Mouse (Mus musculus): ENCODE measurements around the gene Abcd2.

Gene Abcd2

DNA sequence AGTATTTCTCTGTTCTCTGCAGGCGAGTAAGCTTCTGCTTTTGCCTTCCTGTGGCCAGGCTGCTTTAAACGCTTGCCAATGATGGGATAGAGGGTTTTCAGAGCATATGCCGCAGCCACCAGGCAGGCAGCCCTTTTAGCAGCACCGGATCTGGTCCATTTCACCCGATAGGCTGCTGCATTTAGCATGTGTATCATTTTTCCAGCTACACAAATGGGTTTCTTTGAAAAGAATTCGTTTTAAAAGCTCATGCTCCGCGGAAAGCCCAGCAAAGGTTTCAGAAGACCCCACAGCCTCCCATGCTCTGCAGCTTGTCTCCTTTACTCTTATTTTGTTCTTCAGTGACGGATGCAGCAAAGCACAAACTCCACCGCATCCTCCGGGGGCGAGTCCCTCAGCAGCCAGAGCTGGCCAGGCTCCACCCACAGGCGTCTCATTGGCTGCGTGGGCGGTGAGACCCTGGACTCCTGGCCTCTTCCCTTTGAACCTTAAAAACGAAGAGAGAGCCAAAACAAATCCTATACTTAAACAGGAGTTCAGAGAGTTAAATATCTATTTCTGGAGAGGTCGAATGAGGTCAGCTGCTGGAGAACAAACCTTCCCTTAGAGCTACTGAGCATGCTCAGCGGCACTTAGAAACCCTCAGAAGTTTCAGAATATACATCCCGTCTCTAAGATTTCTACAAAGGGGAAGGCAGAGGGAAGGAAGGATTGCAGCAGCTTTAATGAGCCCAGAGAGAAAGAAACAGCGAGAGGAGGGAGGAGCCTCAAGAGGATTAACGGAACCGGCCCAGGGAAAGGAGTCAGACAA is at the start of gene Abcd2:
Abcd2 (minus strand) TSS at position 388 of the 811 bp plus-strand sequence.
- peak; percentile 63 to 66 for DNase-seq (ENCODE audit: low spot score in 2 of 2)

DNA sequence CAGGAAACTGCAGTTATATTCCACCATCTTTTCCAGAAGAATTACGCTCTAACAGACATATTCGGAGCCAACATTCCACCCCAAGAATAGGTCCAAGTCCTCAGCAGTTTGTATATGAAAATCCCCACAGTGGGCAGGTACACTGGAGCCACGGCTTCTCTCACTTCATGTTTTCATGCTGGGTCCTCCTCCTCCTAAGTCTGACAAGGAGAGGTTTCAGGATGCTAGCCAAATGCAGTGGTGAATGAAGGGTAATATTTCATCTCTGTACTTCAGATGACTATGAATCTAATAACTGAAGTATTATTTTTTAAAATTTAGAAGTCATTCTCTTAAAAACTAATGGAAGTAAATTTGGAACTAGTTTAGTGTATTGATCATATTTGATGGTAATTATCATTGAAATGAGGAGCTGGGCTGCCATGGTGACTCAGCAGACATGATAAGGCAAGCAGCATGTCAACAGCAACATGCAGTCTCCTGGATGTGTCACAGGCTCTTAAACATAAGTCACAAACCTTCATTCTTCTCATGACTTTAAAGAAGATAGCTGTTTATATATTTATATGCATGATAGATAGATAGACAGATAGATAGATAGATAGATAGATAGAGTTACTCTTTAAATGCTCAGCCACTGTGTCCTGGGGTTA is 49.2 kb upstream of the Abcd2 start:
- no peak for DNase-seq (ENCODE audit: low spot score in 2 of 2)

DNA sequence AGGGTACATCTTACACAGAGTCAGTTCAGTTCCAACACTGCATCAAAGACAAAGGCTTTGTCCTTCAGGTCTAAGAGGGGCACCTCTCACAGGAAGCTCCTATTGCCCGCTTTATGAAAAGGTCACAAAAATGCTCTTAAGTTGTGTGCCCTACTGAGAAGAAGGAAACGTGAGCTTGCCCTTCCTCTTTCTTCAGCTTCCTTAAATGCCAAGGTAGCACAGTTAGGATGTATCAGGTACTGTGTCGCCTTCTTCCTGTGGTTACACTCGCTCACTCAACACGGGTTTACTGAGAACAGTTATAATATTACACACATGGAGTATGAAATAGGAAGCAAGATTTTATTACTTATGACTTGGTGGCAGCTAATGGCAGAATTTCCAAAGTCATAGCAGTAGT is 45.7 kb upstream of the Abcd2 start:
- DNase-seq (ENCODE audit: low spot score in 2 of 2), result no peak

DNA sequence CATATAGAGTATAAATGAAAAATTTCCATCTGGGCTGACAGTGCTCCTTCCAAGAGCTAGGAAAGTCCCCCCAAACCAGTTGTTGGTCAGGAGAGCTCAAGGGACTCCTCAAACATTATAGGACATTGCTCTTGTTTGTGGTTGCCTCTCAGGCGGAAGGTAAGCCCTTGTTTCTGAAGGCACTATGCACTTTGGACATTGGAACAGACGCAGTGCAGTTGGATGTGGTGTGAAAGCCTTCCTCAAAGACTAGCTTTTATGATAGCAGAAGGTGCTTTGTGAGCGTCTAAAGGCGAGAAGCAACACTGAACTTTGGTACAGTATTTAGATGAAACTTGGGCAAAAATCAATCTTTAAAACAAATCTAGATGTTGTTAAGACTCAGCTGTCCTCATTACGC is 14.9 kb upstream of the Abcd2 start:
- DNase-seq (ENCODE audit: low spot score in 2 of 2), result no peak

DNA sequence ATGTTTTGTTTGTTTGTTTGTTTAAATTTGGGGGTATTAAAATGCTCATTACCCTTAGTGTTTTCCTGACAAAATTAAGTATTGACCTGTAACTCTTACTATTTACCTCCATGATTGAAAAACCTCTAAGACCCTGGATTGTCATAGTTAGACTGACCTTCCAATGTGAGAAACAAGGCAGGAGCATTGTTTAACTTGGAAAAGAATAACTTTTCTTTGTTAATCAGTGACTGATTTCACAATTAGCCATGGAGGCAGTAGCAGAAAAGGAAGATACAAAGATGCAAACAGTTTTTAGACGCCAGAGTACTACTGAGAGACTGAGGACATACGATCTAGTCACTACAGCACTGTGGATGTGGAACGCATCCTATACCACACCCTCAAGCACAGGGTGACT is 11.9 kb upstream of the Abcd2 start:
- DNase-seq (ENCODE audit: low spot score in 2 of 2), result no peak

DNA sequence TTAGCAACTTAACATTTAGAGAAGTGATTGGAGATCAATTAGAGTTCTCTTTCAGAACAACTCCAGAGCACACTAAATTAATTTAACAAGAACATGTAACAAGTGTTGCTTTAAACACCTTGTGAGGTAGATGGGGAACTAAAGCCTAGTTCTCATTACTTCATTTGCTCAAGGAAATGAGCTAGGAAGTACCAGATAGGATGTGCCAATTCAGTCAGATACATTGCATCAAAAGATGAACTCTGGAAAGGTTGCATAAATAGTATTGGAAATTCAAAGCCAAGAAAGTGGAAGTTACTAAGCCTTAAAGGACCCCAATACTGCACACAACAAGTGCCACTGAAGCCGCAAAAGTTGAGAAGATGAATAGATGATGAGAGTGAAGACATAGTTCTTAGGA is 10.9 kb upstream of the Abcd2 start:
- no peak for DNase-seq (ENCODE audit: low spot score in 2 of 2)

DNA sequence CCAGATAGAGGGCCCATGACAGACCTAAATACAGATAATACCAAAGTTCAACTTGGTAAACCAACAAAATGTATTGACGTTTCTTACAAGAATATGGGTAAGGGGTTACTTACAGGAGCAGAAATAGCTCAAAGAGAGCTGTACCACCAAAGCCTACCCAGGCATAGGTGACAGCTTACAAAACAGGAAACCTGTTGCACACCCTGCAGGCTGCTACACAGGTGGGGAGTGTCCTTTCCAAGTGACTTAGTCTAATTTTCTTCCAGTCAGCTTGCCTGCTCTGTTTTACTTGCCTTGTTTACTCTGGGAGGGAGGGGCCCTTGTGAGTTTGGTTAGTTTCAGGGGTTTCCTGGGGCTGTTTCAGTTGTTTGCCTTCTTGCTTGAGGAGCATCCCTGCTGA is 9.2 kb upstream of the Abcd2 start:
- DNase-seq (ENCODE audit: low spot score in 2 of 2), result no peak

DNA sequence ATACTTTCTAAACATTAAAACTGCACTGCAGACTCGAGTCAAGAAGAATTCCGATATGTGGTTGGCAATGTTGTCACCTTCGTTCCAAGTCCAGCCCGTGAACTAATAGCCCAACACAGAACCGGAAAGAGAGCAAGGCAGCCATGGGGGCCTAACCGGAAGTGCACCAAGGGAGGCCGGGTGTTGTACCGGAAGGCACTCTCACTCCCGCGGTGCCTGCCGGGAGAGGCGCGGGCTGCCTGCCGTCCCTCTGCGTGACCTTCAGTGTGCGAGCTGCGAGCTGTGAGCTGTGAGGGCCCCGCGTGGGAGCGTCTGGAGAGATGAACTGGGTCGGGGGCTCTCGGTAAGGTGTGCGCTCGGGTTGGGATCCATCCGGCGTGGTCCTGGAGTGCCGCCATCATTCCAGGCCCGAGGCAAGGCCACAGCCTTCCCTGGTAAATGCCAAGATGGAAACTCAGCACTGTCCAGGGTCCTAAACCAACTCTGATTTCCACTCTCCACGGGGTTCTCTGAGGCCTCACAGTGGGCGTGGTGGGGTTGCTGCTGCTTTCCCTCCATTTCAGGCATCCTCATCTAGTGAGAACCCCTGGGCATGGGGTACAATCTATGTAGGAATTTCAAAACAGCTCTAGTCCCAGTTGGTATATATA is 7.8 kb upstream of the Abcd2 start, which contains the start of gene CN725425:
CN725425 (plus strand) TSS at position 239 of the 650 bp plus-strand sequence.
- DNase-seq (ENCODE audit: low spot score in 2 of 2), result peak in 1 of 2 experiments; percentile 59

DNA sequence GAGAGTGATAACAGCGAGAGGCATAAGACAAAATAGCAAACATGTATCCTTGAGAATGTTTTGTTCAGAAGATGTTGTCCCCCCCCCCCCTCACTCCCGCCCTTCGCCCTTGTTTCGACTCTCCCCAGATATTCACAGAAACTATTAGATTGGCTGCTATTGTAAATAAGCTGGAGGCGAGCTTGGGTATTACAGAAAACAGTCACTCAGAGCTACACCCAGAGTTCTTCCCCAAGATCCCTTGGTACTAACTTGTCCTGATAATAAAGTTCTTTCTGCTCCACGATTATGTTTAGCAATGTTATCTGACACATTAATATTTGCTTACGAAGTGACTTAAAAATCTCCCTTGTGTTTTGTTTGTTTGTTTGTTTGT is 612 bp upstream of the Abcd2 start:
- no peak for DNase-seq (ENCODE audit: low spot score in 2 of 2)

DNA sequence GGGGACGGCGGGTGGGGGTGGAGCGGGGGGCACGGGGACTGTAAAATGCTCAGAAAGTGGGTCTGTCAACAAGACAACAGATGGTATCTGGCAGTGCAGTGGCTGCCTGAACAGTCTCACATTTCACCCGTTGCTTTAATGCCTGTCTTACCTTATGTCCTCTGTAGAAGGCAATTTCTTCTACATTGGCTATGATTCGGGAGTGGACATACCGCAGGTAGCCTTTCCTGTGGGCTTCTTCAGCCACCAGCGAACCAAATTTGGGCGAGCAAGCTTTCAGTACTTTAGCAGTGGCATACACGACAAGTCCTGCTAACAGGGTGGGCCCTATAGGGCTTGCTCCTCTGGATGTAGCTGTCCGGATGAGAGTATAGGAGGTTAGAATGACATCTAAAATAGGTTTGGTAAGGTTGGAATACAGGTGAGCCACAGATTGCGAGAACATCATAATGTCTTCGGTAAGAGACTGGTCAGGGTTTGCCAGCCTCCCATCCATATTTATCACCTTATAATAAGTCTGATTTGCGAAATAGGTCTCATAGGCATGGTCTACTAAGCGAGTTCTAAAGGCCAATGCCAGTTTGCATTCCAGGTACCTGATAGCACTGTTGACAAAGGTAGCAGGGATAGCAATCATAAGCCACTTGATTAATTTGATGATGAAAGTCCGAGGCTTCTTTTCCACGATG is 936 bp downstream of the Abcd2 start:
- no peak for DNase-seq (ENCODE audit: low spot score in 2 of 2)

DNA sequence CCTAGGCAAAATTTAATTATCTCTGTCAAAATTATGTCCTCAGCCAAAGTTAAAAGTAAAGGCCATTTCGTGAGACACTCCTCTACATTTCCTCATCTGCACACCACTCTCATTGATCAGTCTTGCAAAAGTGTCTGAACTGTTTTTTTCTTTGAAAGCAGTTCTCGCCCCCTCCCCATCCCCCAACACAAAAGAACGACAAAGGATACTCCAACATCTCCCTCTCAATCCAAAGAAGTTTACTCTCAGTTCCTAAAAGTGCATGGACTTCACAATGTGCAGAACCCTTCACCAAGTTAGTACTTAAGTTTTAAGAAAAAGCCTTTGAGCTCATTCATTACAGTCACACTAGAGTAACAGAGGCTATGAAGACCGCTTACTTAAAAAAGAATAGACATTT is 1.6 kb downstream of the Abcd2 start:
- DNase-seq (ENCODE audit: low spot score in 2 of 2), result no peak

DNA sequence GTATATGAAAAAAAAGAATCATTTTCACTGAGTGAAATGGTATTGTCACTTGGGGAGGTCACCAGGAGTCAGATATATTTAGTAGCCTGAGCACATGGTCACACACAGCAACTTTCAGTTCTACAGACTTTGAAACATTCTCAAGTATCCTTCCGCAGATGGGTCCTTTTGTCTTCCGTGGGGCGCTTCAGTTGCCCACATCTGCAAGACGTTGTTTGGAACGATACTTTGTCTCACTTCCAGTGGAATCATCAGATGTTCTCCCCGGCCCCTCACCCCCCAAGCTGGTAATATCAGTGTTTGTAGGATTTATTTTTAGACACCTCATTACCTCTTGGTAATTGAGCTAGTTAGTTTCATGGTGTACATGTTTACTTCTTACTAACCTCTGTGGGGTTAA is 5.2 kb downstream of the Abcd2 start:
- DNase-seq (ENCODE audit: low spot score in 2 of 2), result no peak

DNA sequence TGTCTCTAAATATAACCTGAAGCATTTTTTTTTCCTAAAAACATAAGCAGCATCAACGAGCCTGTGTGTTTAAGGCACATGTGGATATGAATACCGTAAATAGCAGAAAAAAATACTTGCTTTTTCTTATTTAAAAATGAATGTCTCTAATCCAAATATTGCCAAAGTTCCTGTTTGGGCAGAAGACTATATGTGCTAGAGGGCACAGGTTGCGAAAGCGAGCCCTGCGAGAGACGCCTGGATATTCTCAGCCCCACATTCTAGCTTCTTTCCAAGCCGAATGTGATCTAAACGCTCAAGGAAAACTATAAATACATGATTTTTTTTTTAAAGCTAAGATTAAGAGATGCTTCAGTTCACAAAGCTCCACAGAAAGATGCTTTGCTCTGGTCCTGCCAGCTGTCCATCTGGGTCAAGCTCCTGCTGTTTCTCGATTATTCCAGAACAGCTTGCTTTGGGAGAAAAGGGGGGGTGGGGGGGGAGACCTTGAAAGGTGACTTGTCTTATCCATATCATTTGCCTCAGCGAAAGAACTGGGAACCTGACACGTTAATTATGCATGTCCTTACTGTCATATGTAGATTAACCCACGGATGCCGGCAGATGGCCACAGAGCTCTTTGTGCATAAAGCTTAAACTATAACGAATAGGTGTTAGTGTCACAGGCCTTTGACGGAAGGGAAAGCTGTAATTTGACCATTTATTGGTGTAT is 11.5 kb downstream of the Abcd2 start:
- no peak for DNase-seq (ENCODE audit: low spot score in 2 of 2)

DNA sequence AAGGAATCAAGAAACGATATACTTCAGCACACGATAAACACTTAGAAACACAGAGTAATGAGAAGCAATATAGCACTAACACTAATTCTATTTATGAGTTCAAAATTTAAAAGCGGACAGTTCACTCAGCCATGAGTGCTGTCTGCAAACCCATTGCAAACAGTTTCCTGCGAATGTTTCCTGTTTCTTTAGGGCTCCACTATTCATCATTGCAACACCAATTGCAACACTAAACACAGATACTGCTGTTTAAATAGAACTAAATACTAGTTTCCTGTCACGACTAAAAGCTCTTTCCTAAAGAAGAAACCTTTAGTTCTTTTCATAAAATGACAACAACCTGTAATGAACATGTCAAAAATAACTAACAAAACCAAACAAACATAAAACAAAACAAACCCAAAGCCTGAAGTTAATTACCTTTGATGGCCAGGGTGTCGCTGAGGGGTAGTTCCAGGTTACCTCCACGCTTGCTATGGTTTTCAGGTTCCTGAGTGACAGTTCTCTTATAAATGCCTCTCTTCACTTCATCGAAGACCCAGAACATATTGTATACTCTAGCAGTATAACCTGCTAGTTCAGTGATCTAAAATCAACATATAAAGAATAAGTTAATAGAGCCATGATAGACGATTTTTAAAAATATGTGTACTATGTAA is 12.8 kb downstream of the Abcd2 start:
- DNase-seq (ENCODE audit: low spot score in 2 of 2), result no peak

DNA sequence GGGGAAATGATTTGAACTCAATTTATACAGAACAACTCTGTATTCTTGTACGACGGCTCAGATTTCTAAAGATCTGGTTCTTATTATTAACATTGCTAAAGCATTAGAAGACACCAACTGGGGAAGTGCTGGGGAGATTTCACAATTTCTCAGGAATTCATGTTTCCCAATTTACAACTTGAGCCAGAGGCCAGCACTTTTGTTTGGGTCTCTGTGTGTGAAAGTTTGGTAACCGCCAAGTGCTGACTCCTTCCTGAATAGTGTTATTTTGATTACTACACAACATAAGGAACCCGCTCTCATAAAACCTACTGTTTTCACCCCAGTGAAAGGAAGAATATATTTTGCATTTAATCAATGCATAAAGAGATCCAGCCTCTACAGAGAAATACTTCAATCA is 19.4 kb downstream of the Abcd2 start:
- DNase-seq (ENCODE audit: low spot score in 2 of 2), result no peak

DNA sequence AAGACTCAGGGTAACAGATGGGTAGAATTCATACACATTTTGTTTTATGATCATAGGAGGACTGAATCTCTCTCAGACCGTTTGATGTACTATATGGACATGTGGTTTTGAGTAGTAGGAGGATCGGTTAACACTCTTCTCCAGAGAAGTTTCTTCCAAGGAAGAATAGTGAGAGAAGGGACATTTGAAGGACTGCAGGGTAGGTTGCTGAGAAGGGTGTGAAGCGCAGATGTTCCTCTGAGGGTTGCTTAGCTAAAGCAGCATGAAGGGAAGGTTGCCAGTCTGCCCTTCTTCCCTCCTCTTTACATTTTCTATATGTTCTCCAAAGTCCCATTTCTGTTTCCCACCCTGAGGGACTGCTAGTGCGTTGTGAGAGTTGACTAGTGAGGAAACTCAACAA is 20.3 kb downstream of the Abcd2 start:
- no peak for DNase-seq (ENCODE audit: low spot score in 2 of 2)

DNA sequence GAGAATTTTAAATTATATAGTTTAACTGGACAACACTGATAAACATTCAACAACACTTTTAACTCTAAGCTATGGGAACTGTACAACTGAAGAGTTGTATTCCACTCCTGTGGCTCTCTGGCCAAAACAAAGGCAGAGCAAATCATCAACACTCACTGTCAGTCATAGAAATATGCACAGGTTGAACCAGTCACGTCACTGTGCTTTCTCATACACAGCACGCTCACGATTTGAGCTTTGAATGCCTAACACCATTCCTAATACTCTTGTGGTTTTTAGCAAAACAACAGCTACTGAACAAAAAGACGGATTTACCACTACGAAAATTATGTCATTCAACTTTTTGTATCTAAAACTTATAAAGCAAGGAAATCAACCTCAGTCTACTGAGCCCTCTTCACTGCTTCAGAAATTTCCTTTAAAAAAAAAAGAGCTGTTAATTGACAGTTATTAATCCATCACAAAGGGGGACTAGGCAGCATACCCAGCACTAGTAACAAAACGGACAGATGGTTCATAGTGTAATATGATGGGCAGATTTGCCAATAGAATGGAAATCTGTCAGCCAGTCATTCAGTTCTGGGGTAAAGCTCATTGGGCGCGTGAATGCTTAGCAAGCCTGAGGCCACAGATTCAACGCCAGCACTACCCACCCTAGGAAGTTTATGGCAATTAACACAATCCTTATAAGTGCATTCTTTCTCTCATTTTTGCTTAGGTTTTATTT is 20.8 kb downstream of the Abcd2 start:
- DNase-seq (ENCODE audit: low spot score in 2 of 2), result no peak

DNA sequence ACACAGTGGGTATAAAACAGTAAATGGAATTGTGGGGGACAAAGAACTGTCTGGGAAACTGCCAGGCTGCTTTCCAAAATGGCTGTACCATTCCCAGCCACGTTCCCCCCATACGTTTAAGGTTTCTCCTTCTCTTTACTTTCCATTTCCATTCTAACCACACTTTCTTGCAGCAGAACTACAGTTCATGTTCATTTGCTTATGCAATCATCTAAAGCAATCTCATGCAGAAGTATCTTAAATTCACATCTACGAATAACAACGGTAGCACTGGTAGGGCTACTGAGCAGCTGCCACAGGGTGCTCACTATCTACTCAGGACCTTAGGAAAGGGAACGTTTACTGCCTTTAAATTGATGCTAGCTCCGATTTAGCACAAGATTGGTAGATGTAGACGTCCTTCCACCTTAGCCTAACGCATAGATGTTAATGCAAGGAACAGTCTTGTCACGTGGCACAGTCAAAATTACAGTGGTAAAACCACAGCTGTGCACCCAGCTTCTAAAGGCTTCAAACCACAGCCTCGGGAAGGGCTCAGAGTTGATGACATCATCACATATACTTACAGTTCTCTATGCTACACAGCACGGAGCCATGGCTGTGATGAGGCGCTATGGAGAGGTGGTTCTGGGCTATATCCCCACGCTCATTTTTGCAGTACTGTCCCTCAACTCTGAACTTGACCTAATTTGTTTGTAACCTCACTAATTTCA is 23.6 kb downstream of the Abcd2 start:
- DNase-seq (ENCODE audit: low spot score in 2 of 2), result no peak

DNA sequence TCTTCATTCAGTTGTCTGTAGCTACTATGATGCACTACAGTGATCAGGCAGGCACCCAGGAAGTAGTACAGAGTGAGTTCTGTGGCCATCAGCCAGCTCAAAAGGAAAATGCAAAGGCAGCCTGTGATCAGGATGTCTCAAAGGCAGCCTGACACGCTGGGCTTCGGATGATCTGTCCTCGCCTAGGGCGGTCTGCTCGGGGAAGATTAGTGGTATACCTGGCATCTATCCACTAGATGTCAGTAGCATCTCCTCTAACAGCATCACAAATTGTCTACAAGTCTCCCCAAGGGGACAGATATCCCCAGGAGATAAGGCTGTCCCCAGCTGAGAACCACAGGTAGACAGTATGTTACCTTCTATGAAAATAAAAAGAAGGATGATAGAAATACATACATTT is 26.6 kb downstream of the Abcd2 start:
- no peak for DNase-seq (ENCODE audit: low spot score in 2 of 2)

DNA sequence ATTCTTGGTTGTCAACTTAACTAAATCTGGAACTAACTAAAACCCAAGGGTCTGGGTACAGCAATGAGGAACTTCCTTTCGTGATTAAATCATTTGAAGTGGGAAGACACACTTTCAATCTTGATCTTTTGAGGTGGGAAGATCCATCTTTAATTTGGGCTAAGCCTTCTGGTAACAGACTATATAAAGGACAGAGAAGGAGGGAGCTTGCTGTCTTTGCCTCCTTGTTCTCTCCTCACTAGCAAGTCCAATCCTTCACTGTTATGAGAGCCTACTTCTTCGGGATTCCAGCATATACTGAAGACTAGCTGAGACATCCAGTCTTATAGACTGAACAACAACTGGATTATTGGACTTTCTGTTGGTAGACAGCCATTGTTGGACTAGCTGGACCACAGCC is 28.1 kb downstream of the Abcd2 start:
- DNase-seq (ENCODE audit: low spot score in 2 of 2), result no peak
